Mouse (Mus musculus) cortical plate, adult 2 months (tissue): ENCODE results near the gene Hoxd13.

ENCODE experiments used
- CTCF ChIP-seq: fragments of 200-500 bp; IDR thresholded peaks from 2 replicates; pipeline ENCODE4 v1.5.1; 2011; ENCODE audit warnings: mild to moderate bottlenecking, control low read depth, low read length; ENCODE audit not compliant: insufficient read depth; ENCODE audit errors: extremely low read depth
- POLR2A ChIP-seq: fragments of 200-500 bp; IDR thresholded peaks from 2 replicates; pipeline ENCODE4 v1.6.1; 2011; ENCODE audit warnings: mild to moderate bottlenecking, low read length, control low read depth; ENCODE audit not compliant: insufficient read depth; ENCODE audit errors: extremely low read depth

- TF ChIP-seq CTCF (no peak), POLR2A (no peak)
Observed at GRCm38 (mm10) chr2:74713239-74714150, 45.4 kb downstream of the Hoxd13 start.
